Mouse (Mus musculus): ENCODE results near the gene Psma6. TPM values are rescaled to one million over a fixed set of nuclear protein-coding genes. Genes with fewer than 3 reads are reported as not detected.

Gene Psma6
- polyA plus RNA-seq, 1 experiment from 2014 or later = 373 TPM

DNA sequence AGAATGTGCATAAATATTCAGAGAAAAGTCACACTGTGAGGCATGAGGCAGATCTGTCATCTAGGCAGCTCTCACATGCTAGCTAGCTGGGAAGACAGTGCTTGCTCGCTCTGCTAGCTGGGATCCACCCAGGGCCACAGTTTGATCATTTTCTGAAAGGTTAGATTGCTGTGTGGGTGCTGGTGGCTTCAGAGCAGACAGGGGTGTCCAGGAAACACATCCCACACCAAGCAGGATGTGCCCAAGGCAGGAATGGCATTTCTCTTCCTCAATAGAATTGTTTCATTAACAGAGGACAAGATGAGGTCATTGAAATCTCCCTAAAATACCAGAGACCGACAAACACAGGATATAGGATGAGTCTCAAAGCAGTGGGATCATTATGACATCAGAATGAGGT is 18.9 kb upstream of the Psma6 start:
- Histone ChIP-seq H3K4me1 (ENCODE audit: control insufficient read depth, insufficient read depth, low read length) (no peaks in the 10 kb centered on the region), H3K4me2 (ENCODE audit: low read depth, low read length) (no peak overlapping the region), H3K9ac (ENCODE audit: low read length) (no peak overlapping the region), H3K4me3 (replicated peaks; ENCODE audit: low read length) (no peak overlapping the region), H3K27me3 (ENCODE audit: control insufficient read depth, insufficient read depth, low read length) (no peaks in the 10 kb centered on the region), H3K9me3 (replicated peaks; ENCODE audit: control insufficient read depth, low read length) (no peaks in the 10 kb centered on the region), H3K27ac (ENCODE audit: low read length) (no peak overlapping the region), H3K36me3 (ENCODE audit: control insufficient read depth, insufficient read depth, low read length) (no peaks in the 10 kb centered on the region)
- no peak for ATAC-seq (ENCODE audit: insufficient read depth, low FRiP score)
- 71% methylated on average over 2 of the region's 2 CpGs for WGBS

DNA sequence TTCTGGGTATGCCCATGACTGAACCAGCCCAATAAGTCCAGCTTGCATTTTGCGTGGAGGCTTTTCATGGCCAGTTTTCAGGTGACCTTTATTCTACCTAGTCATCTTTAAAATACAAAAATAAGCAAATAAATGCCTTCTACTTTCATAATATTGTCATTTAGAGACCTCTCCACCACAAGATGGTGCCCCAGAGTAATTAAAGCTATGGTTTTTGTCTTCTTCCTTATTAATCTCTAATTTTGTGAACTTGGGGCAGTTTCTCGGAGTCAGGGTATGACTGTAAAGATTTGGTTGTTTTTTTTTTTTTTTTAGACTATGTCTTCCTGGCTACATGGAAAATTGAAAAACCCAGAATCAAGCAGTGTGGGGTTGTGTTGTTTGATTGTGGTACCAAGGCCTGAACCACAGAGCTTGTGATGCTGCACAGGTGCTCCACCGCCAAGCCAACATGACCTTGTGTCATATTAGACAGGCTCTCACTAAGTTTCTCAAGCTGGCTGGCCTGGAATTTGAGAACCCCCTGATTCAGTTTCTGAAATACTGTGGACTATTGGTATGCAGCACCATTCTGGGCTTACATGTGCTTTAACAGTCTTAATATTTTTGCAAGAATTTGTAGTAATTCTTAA is 11.5 kb upstream of the Psma6 start:
- no peaks in the 10 kb centered on the region for H3K36me3 ChIP-seq (ENCODE audit: control insufficient read depth, insufficient read depth, low read length)
- WGBS = 76% methylated on average over 3 of the region's 3 CpGs
- no peak overlapping the region for H3K9ac ChIP-seq (ENCODE audit: low read length)
- no peaks in the 10 kb centered on the region for H3K27me3 ChIP-seq (ENCODE audit: control insufficient read depth, insufficient read depth, low read length)
- no peak overlapping the region for H3K4me2 ChIP-seq (ENCODE audit: low read depth, low read length)
- no peaks in the 10 kb centered on the region for H3K9me3 ChIP-seq (replicated peaks; ENCODE audit: control insufficient read depth, low read length)
- H3K27ac ChIP-seq (ENCODE audit: low read length) = no peak overlapping the region
- no peak overlapping the region for H3K4me3 ChIP-seq (replicated peaks; ENCODE audit: low read length)
- no peak for ATAC-seq (ENCODE audit: insufficient read depth, low FRiP score)
- no peaks in the 10 kb centered on the region for H3K4me1 ChIP-seq (ENCODE audit: control insufficient read depth, insufficient read depth, low read length)

DNA sequence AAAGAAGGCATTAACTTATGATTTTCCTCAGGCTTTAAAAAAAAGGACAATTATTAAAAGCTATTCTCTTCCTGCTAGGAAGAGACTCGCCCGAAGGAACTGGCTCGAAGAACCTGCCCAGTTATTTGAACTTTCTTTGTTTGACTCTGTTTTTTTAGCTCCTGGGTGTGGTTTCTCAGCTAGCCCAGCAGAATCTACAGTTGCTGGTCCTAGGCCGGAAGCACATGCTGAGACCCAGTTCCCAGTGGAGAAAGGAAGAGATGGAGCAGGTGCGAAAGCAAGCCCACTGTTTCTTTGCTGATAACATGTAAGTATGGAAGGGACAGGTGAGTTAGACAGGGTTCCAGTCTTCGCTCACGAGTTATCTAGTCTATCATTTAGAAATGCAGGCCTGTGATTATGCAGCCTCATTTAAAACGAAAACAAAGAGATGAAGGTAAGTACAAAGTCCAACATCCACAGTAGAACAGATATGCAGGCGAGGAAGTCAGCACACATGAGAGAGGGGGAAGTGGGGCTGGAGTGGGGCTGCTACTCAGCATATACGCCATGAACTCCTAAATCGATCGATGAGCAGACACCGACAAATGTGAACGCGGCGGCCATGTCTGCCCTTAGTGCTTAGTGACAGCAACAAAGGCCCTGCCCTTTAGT is 6.9 kb upstream of the Psma6 start:
- Histone ChIP-seq H3K27me3 (ENCODE audit: control insufficient read depth, insufficient read depth, low read length) (no peaks in the 10 kb centered on the region), H3K4me1 (ENCODE audit: control insufficient read depth, insufficient read depth, low read length) (no peaks in the 10 kb centered on the region), H3K27ac (ENCODE audit: low read length) (peak overlapping the region; percentile 79), H3K36me3 (ENCODE audit: control insufficient read depth, insufficient read depth, low read length) (no peaks in the 10 kb centered on the region), H3K9me3 (replicated peaks; ENCODE audit: control insufficient read depth, low read length) (no peaks in the 10 kb centered on the region), H3K4me2 (ENCODE audit: low read depth, low read length) (no peak overlapping the region), H3K9ac (ENCODE audit: low read length) (no peak overlapping the region; the same call in 1 of the 2 replicates), H3K4me3 (replicated peaks; ENCODE audit: low read length) (no peak overlapping the region)
- peak; percentile 80 for ATAC-seq (ENCODE audit: insufficient read depth, low FRiP score)
- 78% methylated on average over 16 of the region's 16 CpGs for WGBS

DNA sequence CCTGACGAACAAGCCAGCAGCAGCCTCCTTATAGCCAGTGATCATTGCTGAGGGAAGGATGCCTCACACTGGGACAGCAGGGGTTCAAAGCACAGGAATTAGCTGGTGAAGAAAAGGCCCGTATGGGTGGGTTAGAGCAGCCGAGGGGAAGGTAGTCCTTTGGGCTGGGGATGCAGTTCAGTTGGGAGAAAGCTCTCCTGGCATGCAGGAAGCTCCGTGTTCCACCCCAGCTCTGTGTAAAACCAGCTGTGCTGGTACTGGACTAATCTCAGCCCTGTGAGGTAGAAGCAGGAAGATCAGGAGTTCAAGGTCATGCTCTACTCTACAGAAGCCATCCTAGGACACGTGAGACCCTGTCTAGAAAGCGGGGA is 6.4 kb upstream of the Psma6 start:
- Histone ChIP-seq H3K4me2 (ENCODE audit: low read depth, low read length) (no peak overlapping the region), H3K9ac (ENCODE audit: low read length) (no peak overlapping the region; the same call in 1 of the 2 replicates), H3K4me3 (replicated peaks; ENCODE audit: low read length) (no peak overlapping the region), H3K36me3 (ENCODE audit: control insufficient read depth, insufficient read depth, low read length) (no peaks in the 10 kb centered on the region), H3K27ac (ENCODE audit: low read length) (peak overlapping the region; percentile 79; the same call in 1 of the 2 replicates), H3K4me1 (ENCODE audit: control insufficient read depth, insufficient read depth, low read length) (no peaks in the 10 kb centered on the region), H3K27me3 (ENCODE audit: control insufficient read depth, insufficient read depth, low read length) (no peaks in the 10 kb centered on the region), H3K9me3 (replicated peaks; ENCODE audit: control insufficient read depth, low read length) (no peaks in the 10 kb centered on the region)
- ATAC-seq (ENCODE audit: insufficient read depth, low FRiP score) = no peak
- 71% methylated on average over 6 of the region's 6 CpGs for WGBS

DNA sequence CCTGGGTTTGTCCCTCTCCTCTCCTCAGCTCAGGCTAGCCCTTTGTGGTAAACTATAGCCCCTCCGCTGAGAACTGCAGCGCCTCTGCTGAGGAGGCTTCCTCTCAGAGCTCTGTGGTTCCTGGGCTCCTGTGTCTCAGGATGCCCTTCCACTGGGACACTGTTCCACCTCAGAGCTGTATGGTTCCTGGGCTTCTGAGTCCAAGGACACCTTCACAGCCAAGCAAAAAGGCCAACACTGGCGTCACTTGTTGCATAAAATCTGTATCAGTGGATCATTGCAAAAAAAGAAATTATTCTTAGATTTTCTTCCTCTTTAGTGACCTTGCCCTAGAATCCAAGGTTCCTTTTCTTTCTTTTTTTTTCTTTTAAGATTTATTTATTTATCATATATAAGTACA is 804 bp downstream of the Psma6 start:
- Histone ChIP-seq H3K4me2 (ENCODE audit: low read depth, low read length) (no peak overlapping the region), H3K27me3 (ENCODE audit: control insufficient read depth, insufficient read depth, low read length) (no peaks in the 10 kb centered on the region), H3K4me3 (replicated peaks; ENCODE audit: low read length) (no peak overlapping the region), H3K9me3 (replicated peaks; ENCODE audit: control insufficient read depth, low read length) (no peaks in the 10 kb centered on the region), H3K9ac (ENCODE audit: low read length) (no peak overlapping the region), H3K36me3 (ENCODE audit: control insufficient read depth, insufficient read depth, low read length) (no peaks in the 10 kb centered on the region), H3K27ac (ENCODE audit: low read length) (no peak overlapping the region), H3K4me1 (ENCODE audit: control insufficient read depth, insufficient read depth, low read length) (0 out of 2 replicates have a peak, but pooled peaks cover 9% of the 10 kb centered on the region)
- no peak for ATAC-seq (ENCODE audit: insufficient read depth, low FRiP score)
- WGBS = 92% methylated on average over 3 of the region's 3 CpGs

DNA sequence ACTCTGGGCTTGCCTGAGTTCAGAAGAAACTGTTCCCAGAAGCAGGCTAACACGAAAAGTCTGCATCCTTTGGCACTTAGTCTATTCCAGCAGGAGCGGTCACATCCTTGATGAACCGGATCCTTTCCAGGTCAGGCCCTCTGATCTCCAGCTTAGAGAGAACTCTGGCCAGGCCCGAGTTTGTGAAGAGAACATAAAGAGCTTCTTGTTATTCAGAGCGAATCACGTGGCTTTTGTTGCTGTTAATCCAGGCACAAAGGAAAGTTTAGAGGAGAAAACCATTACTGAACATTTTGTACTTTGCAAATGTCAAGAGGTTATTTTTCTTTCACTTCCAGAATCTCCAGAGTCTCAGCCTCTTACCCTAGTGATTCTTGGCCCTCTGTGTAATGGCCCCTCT is 1.9 kb downstream of the Psma6 start:
- Histone ChIP-seq H3K9me3 (replicated peaks; ENCODE audit: control insufficient read depth, low read length) (no peaks in the 10 kb centered on the region), H3K4me3 (replicated peaks; ENCODE audit: low read length) (no peak overlapping the region), H3K27me3 (ENCODE audit: control insufficient read depth, insufficient read depth, low read length) (no peaks in the 10 kb centered on the region), H3K4me2 (ENCODE audit: low read depth, low read length) (no peak overlapping the region), H3K4me1 (ENCODE audit: control insufficient read depth, insufficient read depth, low read length) (0 out of 2 replicates have a peak, but pooled peaks cover 9% of the 10 kb centered on the region), H3K36me3 (ENCODE audit: control insufficient read depth, insufficient read depth, low read length) (no peaks in the 10 kb centered on the region), H3K27ac (ENCODE audit: low read length) (no peak overlapping the region), H3K9ac (ENCODE audit: low read length) (no peak overlapping the region)
- no peak for ATAC-seq (ENCODE audit: insufficient read depth, low FRiP score)
- WGBS = 67% methylated on average over 6 of the region's 6 CpGs

DNA sequence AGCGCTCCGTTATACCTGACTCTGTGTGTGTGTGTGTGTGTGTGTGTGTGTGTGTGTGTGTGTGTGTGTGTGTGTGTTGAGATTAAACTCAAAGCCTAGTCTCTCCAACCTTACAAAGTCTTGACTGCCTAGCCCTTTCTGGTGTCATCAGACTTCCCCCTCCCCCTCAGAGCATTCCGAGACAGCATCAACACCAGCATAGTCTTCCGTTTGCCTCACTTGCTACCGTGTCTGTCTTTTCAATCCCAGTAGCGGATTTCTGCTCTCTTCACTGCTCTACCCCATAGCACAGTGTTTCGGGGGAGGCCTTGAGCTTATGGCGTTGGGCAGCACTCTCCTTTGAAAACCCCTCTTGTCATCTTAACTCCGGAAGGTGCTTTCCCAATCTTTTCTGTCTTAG is 2.4 kb downstream of the Psma6 start:
- no peak for ATAC-seq (ENCODE audit: insufficient read depth, low FRiP score)
- Histone ChIP-seq H3K4me2 (ENCODE audit: low read depth, low read length) (no peak overlapping the region), H3K4me3 (replicated peaks; ENCODE audit: low read length) (no peak overlapping the region), H3K27me3 (ENCODE audit: control insufficient read depth, insufficient read depth, low read length) (no peaks in the 10 kb centered on the region), H3K4me1 (ENCODE audit: control insufficient read depth, insufficient read depth, low read length) (0 out of 2 replicates have a peak, but pooled peaks cover 9% of the 10 kb centered on the region), H3K27ac (ENCODE audit: low read length) (no peak overlapping the region), H3K9ac (ENCODE audit: low read length) (no peak overlapping the region), H3K9me3 (replicated peaks; ENCODE audit: control insufficient read depth, low read length) (no peaks in the 10 kb centered on the region), H3K36me3 (ENCODE audit: control insufficient read depth, insufficient read depth, low read length) (no peaks in the 10 kb centered on the region)
- 79% methylated on average over 9 of the region's 9 CpGs for WGBS

DNA sequence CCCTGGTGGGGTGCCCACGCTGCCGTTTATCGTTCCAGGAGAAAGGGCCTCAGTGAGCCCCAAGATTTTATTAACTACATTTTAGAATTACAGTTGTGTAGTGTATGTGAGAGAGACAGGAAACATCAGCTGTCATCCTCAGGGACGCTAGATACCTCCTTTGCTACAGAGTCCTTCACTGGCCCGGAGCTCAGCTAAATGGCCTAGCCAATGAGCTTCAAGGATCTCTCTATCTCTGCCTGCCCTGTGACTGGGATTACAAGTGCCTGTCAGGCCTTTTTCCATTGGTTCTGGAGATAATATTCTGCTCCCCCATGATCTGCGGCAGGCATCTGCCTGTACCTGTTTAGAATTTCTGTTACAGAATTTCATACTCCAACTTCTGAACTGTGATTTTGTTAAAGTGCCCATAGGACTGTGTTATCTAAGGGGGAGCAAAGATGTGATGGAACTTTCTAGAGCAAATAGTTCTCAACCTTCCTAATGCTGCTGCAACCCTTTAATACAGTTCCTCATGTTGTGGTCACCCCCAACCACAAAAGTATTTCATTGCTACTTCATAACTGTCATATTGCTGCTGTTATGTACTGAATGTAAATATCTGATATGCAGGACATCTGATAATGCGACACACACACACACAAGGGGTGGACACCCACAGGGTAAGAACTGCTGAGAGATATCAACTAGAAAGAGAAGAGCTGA is 3.2 kb downstream of the Psma6 start:
- no peak overlapping the region for H3K4me3 ChIP-seq (replicated peaks; ENCODE audit: low read length)
- no peak overlapping the region for H3K4me2 ChIP-seq (ENCODE audit: low read depth, low read length)
- no peaks in the 10 kb centered on the region for H3K36me3 ChIP-seq (ENCODE audit: control insufficient read depth, insufficient read depth, low read length)
- H3K9ac ChIP-seq (ENCODE audit: low read length) = no peak overlapping the region
- WGBS = 72% methylated on average over 7 of the region's 7 CpGs
- ATAC-seq (ENCODE audit: insufficient read depth, low FRiP score) = no peak
- no peaks in the 10 kb centered on the region for H3K27me3 ChIP-seq (ENCODE audit: control insufficient read depth, insufficient read depth, low read length)
- no peak overlapping the region for H3K27ac ChIP-seq (ENCODE audit: low read length)
- H3K9me3 ChIP-seq (replicated peaks; ENCODE audit: control insufficient read depth, low read length) = no peaks in the 10 kb centered on the region
- 0 out of 2 replicates have a peak, but pooled peaks cover 9% of the 10 kb centered on the region for H3K4me1 ChIP-seq (ENCODE audit: control insufficient read depth, insufficient read depth, low read length)

DNA sequence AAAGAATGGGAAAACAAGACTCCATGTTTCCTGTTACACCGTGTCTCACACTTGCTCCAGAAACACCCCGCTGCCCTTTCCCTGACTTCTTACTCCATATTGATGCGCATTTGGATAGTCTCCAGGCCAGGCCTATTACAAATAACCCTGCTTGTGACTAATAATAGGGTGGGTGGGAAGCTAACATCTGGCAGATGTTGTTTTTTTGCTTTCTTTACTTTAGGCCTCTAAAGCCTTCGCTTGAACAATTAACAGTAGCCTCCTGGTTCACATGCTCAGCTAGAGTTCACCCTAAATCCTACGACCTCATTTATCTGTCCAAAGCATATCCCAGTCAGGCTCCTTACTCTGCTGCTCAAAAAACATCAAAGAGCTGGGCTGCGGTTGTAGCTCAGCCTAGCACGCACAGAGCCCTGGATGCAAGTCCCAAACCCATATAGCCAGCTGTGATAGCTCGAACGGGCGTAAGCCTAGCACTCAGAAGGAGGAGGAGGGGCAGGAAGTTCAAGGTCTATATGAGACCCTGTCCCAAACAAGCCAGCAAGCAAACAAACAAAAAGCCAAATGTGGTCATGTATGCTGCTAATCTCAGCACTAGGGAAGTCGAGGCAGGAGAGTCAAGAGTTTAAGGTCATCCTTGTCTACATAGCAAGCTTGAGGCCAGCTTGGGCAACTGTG is 3.9 kb downstream of the Psma6 start:
- peak overlapping the region; percentile 29; the same call in 1 of the 2 replicates for H3K27ac ChIP-seq (ENCODE audit: low read length)
- H3K27me3 ChIP-seq (ENCODE audit: control insufficient read depth, insufficient read depth, low read length) = no peaks in the 10 kb centered on the region
- H3K9ac ChIP-seq (ENCODE audit: low read length) = no peak overlapping the region
- no peak overlapping the region for H3K4me2 ChIP-seq (ENCODE audit: low read depth, low read length)
- ATAC-seq (ENCODE audit: insufficient read depth, low FRiP score) = no peak
- no peaks in the 10 kb centered on the region for H3K36me3 ChIP-seq (ENCODE audit: control insufficient read depth, insufficient read depth, low read length)
- WGBS = 50% methylated on average over 11 of the region's 11 CpGs
- H3K4me1 ChIP-seq (ENCODE audit: control insufficient read depth, insufficient read depth, low read length) = 0 out of 2 replicates have a peak, but pooled peaks cover 9% of the 10 kb centered on the region
- H3K9me3 ChIP-seq (replicated peaks; ENCODE audit: control insufficient read depth, low read length) = no peaks in the 10 kb centered on the region
- no peak overlapping the region for H3K4me3 ChIP-seq (replicated peaks; ENCODE audit: low read length)

Data from stomach, embryonic 16.5 days (tissue).